Mouse (Mus musculus): Measurements from ENCODE around the gene Kcnma1.

GRCm38 (mm10) chr14:23496236-23496740, 518.0 kb downstream of the Kcnma1 start:
- TF ChIP-seq E2F4 (IDR thresholded peaks at IDR 0.05; ENCODE audit: insufficient read depth) (no peak), POLR2A (IDR thresholded peaks at IDR 0.05; ENCODE audit: insufficient read length, low read depth) (no peak), MYOD1 (IDR thresholded peaks at IDR 0.05; ENCODE audit: control insufficient read depth in 1 of 3, insufficient read length in 2 of 3, low read depth in 2 of 3) (no peak), MAX (IDR thresholded peaks at IDR 0.05; ENCODE audit: low read depth) (no peak), USF1 (IDR thresholded peaks at IDR 0.05; ENCODE audit: low read depth) (no peak), MYOG (IDR thresholded peaks at IDR 0.05; ENCODE audit: control insufficient read depth in 1 of 3, insufficient read depth in 1 of 3, insufficient read length in 2 of 3, low read depth in 2 of 3) (no peak)
